Mouse (Mus musculus): ENCODE data around the gene Nme1.

Nme1 gene

DNA sequence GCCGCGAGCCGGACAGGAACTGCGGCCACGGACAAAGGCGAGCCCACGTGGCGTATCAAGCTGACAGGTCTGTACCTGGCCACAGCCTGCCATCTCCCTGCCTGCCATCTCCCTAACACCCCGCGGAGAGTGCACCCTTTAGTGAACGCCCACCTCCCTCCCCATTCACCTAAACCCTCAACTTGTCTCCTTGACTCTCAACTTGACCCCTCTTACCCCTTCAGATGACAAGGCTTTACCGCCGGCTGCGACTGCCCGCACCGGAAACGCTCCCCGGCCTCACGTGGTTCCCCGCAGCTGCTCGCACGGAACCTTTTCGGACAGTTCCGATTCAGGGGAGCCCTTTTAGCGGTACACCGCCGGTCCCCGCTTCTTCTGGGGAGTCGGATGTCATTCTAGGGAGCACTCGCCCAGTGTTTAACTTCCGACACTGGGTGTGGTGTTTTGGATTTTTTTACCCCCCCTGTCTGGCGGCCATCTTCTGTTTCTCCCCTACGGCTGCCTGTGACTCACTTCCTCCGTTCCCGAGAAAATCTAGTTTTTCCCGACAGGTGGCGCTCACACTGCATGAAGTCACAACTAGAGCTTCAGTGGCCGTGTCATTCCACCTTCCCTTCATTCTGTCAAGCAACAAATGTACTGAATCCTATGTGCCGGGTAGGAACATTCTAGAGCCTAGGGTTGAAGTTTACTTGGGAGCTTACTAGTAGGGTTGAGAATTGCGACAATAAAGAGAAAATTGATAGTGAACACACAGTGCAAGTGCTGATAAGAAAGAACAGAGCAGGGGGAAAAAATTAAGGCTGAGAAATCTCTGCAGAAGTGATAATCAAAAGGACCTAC lies at the start of gene Nme1, which contains the start of gene Gm20390:
TSS of gene Nme1 (minus strand) at position 517 of the 843 bp plus-strand sequence.
TSS of gene Gm20390 (minus strand) at position 289 of the 843 bp plus-strand sequence.
- DNase-seq = peak; percentile 96 to 99

DNA sequence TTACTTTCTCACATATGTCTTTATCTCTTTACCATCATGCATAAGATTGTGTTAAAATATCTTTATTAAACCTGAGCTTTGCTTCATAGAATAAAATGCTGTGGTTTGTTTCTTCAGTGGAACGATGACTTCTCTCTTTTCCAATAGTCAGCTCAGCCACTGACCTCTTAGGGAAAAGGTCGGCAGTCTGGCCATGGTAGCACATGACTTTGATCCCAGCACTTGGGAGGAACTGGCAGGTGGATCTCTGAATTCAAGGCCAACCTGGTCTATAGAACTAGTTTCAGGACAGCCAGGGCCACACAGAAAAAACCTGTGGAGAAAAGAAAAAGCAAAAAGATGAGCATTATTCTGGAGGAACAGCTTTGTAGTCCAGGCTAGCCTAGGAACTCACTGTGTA lies 35.0 kb upstream of the Nme1 start:
- no peak for DNase-seq

DNA sequence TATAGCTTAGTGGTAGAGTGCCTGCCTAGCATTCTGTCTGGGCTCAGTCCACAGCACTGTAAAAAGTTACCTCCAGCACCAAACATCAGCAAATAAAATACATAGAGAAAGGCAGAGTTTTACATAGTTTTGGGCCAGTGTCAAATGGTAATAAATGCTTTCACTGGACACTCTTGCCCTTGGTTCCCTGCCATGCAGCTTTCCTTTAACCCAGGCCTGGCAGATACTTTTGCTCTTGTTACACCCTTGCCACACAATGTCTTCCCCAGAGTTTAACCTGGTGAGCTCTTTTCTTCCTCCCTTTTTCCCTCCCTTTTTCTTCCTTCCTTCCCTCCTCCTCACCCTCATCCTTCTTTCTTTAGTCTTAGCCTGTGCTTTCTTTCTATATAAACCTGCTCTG lies 31.0 kb upstream of the Nme1 start:
- no peak for DNase-seq

DNA sequence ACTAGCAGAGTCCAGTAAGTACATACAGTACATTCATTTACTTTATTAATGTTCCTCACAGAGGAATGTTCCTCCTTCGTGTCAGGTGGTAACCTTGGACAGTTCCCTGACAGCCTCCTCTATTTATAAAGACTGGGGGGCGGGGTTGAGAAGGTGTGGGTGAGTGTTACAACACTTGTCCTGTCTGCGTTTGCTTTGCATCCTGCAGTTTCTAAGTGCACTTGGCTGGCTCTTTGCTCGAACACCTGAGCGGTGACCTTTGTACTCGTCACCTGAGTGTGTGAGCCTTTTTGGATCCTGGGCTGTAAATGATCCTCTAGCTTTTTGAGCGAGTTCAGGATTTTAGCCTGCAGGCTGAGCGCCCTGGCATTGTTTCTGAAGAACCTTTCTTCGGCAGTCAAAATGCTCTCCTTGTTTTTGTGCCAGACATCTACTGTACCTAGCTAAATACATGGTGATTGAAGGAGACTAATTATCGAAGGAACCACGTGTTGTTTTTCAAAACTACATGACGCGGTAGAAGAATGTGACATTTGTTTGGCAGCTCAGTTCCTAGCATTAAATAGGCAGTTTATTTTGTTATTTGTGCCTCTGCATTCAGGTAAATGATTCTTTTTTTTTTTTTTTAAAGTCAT lies 28.9 kb upstream of the Nme1 start:
- DNase-seq = peak; percentile 8 to 19

- DNase-seq = peak; percentile 55 to 64
Observed at GRCm38 (mm10) chr11:93996306-93997140, 28.2 kb upstream of the Nme1 start.

- DNase-seq = peak; percentile 92 to 96
Observed at GRCm38 (mm10) chr11:93995720-93996305, 27.5 kb upstream of the Nme1 start, which contains the start of gene Spag9. Gene Spag9, plus strand, starts transcription at chr11:93996091.

- peak; percentile 59 to 76 for DNase-seq
Observed at GRCm38 (mm10) chr11:93995111-93995719, 26.9 kb upstream of the Nme1 start.

DNA sequence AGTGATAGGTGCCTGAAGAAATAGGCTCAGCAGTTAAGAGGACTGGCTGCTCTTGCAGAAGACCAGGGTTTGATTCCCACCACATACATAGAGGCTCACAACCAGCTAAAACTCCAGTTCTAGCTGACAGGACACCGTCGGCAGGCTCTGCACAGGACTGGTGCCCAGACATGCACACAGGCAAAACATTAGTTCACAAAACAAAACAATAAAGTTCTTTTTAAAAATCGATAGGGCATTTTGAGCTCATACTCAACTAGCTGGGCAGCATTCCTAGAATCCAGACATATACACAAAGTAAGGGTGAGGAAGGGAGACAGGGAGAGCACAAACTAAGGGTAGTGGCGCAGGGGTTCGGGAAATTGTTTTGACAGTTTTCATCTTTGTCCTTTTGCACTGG lies 26.2 kb upstream of the Nme1 start:
- DNase-seq = no peak

DNA sequence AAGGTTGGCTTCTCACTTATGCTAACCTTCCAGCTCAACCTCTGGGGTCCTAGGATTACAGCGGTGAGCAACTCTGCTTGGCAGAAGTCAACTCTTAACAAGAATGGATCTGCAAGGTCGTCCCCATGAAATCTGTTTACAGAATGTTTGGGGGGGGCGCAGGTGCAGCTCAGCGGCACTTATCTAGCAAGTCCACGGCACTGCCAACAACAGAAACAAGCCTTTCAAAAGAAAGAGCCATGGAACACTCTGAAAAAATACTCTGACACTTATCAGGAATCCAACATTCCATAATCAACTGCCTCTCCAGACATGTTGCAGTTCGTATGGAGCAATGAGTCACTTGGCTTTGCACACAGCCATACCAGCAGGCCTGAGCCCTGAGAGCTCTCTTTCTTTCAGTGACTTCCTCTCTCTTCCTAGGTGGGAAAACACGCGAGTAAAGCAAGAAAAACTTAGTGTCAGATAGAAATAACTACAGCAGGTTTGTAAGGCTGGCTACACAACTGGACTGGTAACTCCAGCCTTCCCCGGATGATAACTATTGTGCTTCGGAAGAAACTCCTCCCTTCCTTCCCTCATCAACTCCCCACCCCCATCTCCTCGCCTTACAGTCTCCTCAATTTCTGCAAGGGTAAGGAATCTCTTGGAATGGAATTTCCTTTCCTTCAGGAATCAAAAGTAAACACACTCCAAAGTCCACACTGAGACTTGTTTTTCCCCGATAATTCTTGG lies 20.2 kb upstream of the Nme1 start:
- DNase-seq = no peak

GRCm38 (mm10) chr11:93987625-93988327 lies 19.5 kb upstream of the Nme1 start:
- no peak for DNase-seq

- no peak for DNase-seq
Observed at GRCm38 (mm10) chr11:93987026-93987425, 18.7 kb upstream of the Nme1 start.

- DNase-seq = no peak
Observed at GRCm38 (mm10) chr11:93986298-93986697, 18.0 kb upstream of the Nme1 start.

- DNase-seq = no peak
Observed at GRCm38 (mm10) chr11:93985265-93985664, 16.9 kb upstream of the Nme1 start.

- no peak for DNase-seq
Observed at GRCm38 (mm10) chr11:93984619-93985018, 16.3 kb upstream of the Nme1 start.

DNA sequence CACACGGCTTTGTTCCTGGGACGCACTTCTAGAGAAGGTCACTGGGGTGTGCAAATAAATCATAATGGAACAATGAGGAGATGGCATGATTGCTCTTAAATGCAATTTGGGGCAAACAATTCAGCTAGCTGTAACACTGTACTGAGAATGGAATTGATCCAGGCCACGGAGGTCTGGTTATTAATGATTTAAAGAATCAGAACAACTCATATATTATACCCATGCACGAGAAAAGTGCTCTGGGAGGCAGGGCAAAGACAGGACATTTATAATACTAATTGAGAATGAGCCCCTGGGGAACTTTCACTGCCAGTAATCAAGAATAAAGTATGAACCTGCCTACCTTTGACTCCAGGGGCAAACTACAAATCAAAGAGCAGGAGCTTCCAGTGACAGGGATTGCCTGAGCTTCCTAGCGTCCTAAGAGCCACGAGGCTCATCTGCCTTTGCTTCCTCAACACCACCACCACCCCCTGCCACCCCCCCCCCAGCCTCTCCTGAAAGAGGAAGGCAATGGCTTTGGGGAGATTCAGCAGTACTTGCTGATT lies 11.3 kb upstream of the Nme1 start:
- DNase-seq = no peak

DNA sequence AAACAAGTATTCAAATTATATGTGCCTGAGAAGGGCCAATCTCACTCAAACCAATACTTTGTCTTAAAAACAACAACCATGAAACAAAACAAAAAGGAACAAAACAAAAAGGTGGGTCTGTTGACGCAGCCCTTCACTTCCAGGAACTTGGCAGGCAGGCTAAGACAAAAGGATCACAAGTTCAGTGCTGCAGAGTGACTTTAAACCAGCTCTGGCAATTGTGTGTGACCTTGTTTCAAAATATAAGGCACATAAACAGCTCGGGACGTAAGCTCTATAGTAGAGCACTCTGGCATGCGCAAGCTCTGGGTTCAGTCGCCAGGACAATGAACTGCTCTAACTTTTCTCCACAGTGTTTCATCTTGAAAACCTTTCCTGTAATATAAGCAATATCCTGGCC lies 4.6 kb upstream of the Nme1 start:
- no peak for DNase-seq

DNA sequence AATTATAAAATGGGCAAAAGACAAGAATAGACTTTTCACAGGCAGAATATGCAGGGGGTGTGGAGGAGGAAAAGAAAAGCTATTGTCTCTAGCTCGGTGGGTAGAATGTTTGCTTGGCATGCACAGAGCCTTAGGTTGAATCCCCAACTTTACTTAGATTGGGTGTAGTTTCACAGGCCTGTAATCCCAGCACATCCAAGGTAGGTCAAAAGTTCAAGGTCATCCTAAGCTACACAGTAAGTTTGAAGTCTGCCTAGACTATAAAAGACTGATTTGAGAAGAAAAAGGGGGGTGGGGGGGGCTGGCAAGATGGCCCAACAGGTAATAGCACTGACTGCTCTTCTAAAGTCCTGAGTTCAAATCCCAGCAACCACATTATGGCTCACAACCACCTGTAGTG lies 1.5 kb upstream of the Nme1 start:
- DNase-seq = no peak

GRCm38 (mm10) chr11:93969171-93969570 lies 850 bp upstream of the Nme1 start:
- no peak for DNase-seq

DNA sequence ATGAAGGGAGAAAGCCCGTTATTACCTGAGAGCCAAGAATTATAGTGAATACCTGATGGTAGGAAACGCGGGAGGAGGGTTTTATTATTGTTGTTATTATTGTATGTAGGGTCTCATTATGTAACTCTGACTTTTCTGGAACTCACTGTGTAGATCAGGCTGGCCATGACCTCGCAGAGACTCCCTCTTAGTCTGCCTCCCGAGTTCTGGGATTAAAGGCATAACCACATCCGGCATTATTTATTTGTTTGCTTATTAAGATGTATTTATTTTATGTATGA lies 467 bp upstream of the Nme1 start:
- DNase-seq = no peak

GRCm38 (mm10) chr11:93967381-93967780 lies 940 bp downstream of the Nme1 start:
- DNase-seq = peak; percentile 5 to 14

- DNase-seq = no peak
Observed at GRCm38 (mm10) chr11:93965391-93965790, 2.9 kb downstream of the Nme1 start.

All from thymus, postnatal 36 days (tissue).